ENCODE assay signal across 27 mouse cellular contexts in genomic region chr7:18245047-18245446, GRCm38 (mm10). TPM values are rescaled to one million over a fixed set of nuclear protein-coding genes. Genes with fewer than 3 reads are reported as not detected.
"Had no signal": no experiment of that assay in that cellular context is flagged by ENCODE, and none has a peak within 500 bp of the region (broad histone marks: within the 10 kb centered on the region; RNA-seq: fewer than 3 reads in every experiment).

Gene Mill1 (plus strand): TSS chr7:18245347.

- DNase-seq: heart, postnatal 10 days; heart, postnatal 14 days; heart, postnatal 36 days; kidney, adult 11 months; kidney, adult 18-20 months; kidney, adult 2 months; kidney, adult 8-10 months; kidney, adult 9 months; kidney, postnatal 10 days; kidney, postnatal 14 days; kidney, postnatal 25 days; kidney, postnatal 36 days; kidney, postnatal 4 days; layer of hippocampus, adult 9-11 months; layer of hippocampus, postnatal 36 days had no signal

RNA-seq across cellular contexts. Expression of gene Mill1, which starts in this region (rescaled TPM):
- total RNA-seq: heart, postnatal 10 days; heart, postnatal 14 days; heart, postnatal 25 days; heart, postnatal 36 days; hematopoietic stem cell, adult 5-6 weeks; hindbrain, postnatal 0 days; layer of hippocampus, adult 18-20 months; layer of hippocampus, adult 2 months; layer of hippocampus, adult 8-10 months; layer of hippocampus, postnatal 10 days; layer of hippocampus, postnatal 14 days; layer of hippocampus, postnatal 25 days; layer of hippocampus, postnatal 36 days; left cerebral cortex, adult 18-20 months; left cerebral cortex, adult 2 months; left cerebral cortex, adult 8-10 months had no signal
